ENCODE assay signal across 13 mouse cellular contexts in genomic region chr2:29667109-29667508, GRCm38 (mm10). TPM values are rescaled to one million over a fixed set of nuclear protein-coding genes. Genes with fewer than 3 reads are reported as not detected.
A peak's percentile ranks its signal among the peaks of the same experiment; 100 is the strongest.
DNase-seq lines count a peak whose midpoint lies in the region; ATAC-seq and TF ChIP-seq lines count a peak whose summit lies in the region.
"Had no signal": no experiment of that assay in that cellular context is flagged by ENCODE, and none has a peak within 500 bp of the region (broad histone marks: within the 10 kb centered on the region; RNA-seq: fewer than 3 reads in every experiment).

No protein-coding gene starts in this region.

- no peaks in the 10 kb centered on the region for H3K36me3 ChIP-seq in heart, embryonic 14.5 days (ENCODE audit: control insufficient read depth, insufficient read depth, low read length)
- peaks cover 10 to 74% of the 10 kb centered on the region in 2 experiments for H3K36me3 ChIP-seq in CH12.LX (replicated peaks in 1 of 2; ENCODE audit: control insufficient read depth in 1 of 2, insufficient read depth in 1 of 2, low read length in 1 of 2)
- no peaks in the 10 kb centered on the region for H3K36me3 ChIP-seq in limb, embryonic 10.5 days
- H3K36me3 ChIP-seq in lung, postnatal 0 days (ENCODE audit: insufficient read depth, low read length), result no peaks in the 10 kb centered on the region
- H3K36me3 ChIP-seq: forebrain, embryonic 15.5 days; neural tube, embryonic 13.5 days had no signal

- WGBS in heart, embryonic 14.5 days, result 82% methylated on average over 4 of the region's 4 CpGs
- 78% methylated on average over 4 of the region's 4 CpGs for WGBS in limb, embryonic 10.5 days
- 76% methylated on average over 4 of the region's 4 CpGs for WGBS in lung, postnatal 0 days

- TF ChIP-seq RAD21 in CH12.LX (IDR thresholded peaks at IDR 0.05; ENCODE audit: low read depth, low read length), result no peak

- no peak for TF ChIP-seq EP300 in CH12.LX (IDR thresholded peaks at IDR 0.05; ENCODE audit: low read length)
- TF ChIP-seq EP300 in lung, postnatal 0 days (IDR thresholded peaks at IDR 0.05), result no peak

- no peak for TF ChIP-seq POLR2A in CH12.LX (IDR thresholded peaks at IDR 0.05; ENCODE audit: low read depth, low read length)

- no peak for TF ChIP-seq CTCF in CH12.LX (conservative IDR thresholded peaks at IDR 0.05 in 1 of 2, IDR thresholded peaks at IDR 0.05 in 1 of 2; ENCODE audit: low read depth in 2 of 2, low read length in 2 of 2)
- no peak for TF ChIP-seq CTCF in lung, postnatal 0 days (IDR thresholded peaks at IDR 0.05)

- peak overlapping the region; percentile 23 for H3K4me2 ChIP-seq in heart, embryonic 14.5 days (ENCODE audit: low read length)
- H3K4me2 ChIP-seq in CH12.LX (ENCODE audit: insufficient read depth, low read depth, poor library complexity, severe bottlenecking), result no peak overlapping the region
- no peak overlapping the region for H3K4me2 ChIP-seq in lung, postnatal 0 days (replicated peaks; ENCODE audit: low read depth, low read length)
- H3K4me2 ChIP-seq: forebrain, embryonic 15.5 days; lung, embryonic 14.5 days; neural tube, embryonic 13.5 days had no signal

- DNase-seq in cerebellum, postnatal 10 days, result peak; percentile 42 to 49
- DNase-seq in cerebellum, postnatal 4 days (ENCODE audit: low spot score in 2 of 2), result no peak
- DNase-seq in heart, postnatal 10 days, result no peak
- DNase-seq in CH12.LX (ENCODE audit: extremely low read depth), result no peak
- DNase-seq in limb, embryonic 10.5 days (ENCODE audit: low spot score), result no peak
- DNase-seq in lung, postnatal 0 days (ENCODE audit: low spot score), result no peak
- DNase-seq: left cerebral cortex, postnatal 4 days had no signal

- H3K4me1 ChIP-seq in heart, embryonic 14.5 days (ENCODE audit: control insufficient read depth in 2 of 2, insufficient read depth in 2 of 2, low read length in 2 of 2), result peaks cover 41 to 68% of the 10 kb centered on the region in 2 experiments
- peaks cover 90 to 100% of the 10 kb centered on the region in 2 experiments for H3K4me1 ChIP-seq in CH12.LX (ENCODE audit: control insufficient read depth in 1 of 2, insufficient read depth in 2 of 2)
- peaks cover 48% of the 10 kb centered on the region for H3K4me1 ChIP-seq in limb, embryonic 10.5 days
- H3K4me1 ChIP-seq in lung, postnatal 0 days (ENCODE audit: insufficient read depth, low read depth, low read length), result peaks cover 29% of the 10 kb centered on the region

- H3K9ac ChIP-seq in heart, embryonic 14.5 days (ENCODE audit: low read length), result no peak overlapping the region
- H3K9ac ChIP-seq in CH12.LX (ENCODE audit: insufficient read depth, low read depth), result no peak overlapping the region
- H3K9ac ChIP-seq in lung, postnatal 0 days (replicated peaks; ENCODE audit: low read depth), result no peak overlapping the region
- H3K9ac ChIP-seq: forebrain, embryonic 15.5 days; lung, embryonic 14.5 days; neural tube, embryonic 13.5 days had no signal

- no peaks in the 10 kb centered on the region for H3K9me3 ChIP-seq in heart, embryonic 14.5 days (ENCODE audit: control insufficient read depth, low read length)
- no peaks in the 10 kb centered on the region for H3K9me3 ChIP-seq in CH12.LX (replicated peaks; ENCODE audit: low read length)
- H3K9me3 ChIP-seq in limb, embryonic 10.5 days (replicated peaks), result no peaks in the 10 kb centered on the region
- no peaks in the 10 kb centered on the region for H3K9me3 ChIP-seq in lung, postnatal 0 days (ENCODE audit: low read length)
- H3K9me3 ChIP-seq: forebrain, embryonic 15.5 days; G1E; neural tube, embryonic 13.5 days had no signal

- intact Hi-C loops in heart, postnatal 10 days (cut with DNase I), result no loop called here

- in situ Hi-C loops in CH12.LX (cut with MboI; ENCODE audit: low pct_ligation_motif_present, low pct_unique_long_range_greater_than_20kb, low sequenced_read_pairs), result no loop called here

- no peak for ATAC-seq in heart, embryonic 14.5 days (ENCODE audit: insufficient number of reproducible peaks, insufficient read depth, low FRiP score, low read depth)
- ATAC-seq in lung, postnatal 0 days, result no peak

- dilution Hi-C loops in CH12.LX (cut with MboI; ENCODE audit: extremely low pct_ligation_motif_present, extremely low pct_unique_long_range_greater_than_20kb, low sequenced_read_pairs), result no loop called here

- no peak overlapping the region for H3K4me3 ChIP-seq in heart, embryonic 14.5 days (ENCODE audit: control insufficient read depth in 1 of 2, insufficient read depth in 1 of 2, low read depth in 1 of 2, low read length in 2 of 2)
- H3K4me3 ChIP-seq in CH12.LX (replicated peaks in 1 of 3; ENCODE audit: low read depth in 2 of 3, low read length in 2 of 3, poor library complexity in 1 of 3), result no peak overlapping the region
- no peak overlapping the region for H3K4me3 ChIP-seq in limb, embryonic 10.5 days
- H3K4me3 ChIP-seq in lung, postnatal 0 days (ENCODE audit: low read depth, low read length), result no peak overlapping the region
- H3K4me3 ChIP-seq: forebrain, embryonic 15.5 days; neural tube, embryonic 13.5 days had no signal

- no peaks in the 10 kb centered on the region for H3K27me3 ChIP-seq in heart, embryonic 14.5 days (ENCODE audit: control insufficient read depth, insufficient read depth, low read length)
- H3K27me3 ChIP-seq in CH12.LX (replicated peaks), result no peaks in the 10 kb centered on the region
- no peaks in the 10 kb centered on the region for H3K27me3 ChIP-seq in limb, embryonic 10.5 days (ENCODE audit: low read depth, poor library complexity, severe bottlenecking)
- no peaks in the 10 kb centered on the region for H3K27me3 ChIP-seq in lung, postnatal 0 days (replicated peaks; ENCODE audit: insufficient read depth, low read length)
- H3K27me3 ChIP-seq: forebrain, embryonic 15.5 days; neural tube, embryonic 13.5 days had no signal

- H3K27ac ChIP-seq in heart, embryonic 14.5 days (replicated peaks in 1 of 2; ENCODE audit: control insufficient read depth in 1 of 2, insufficient read depth in 1 of 2, low read depth in 2 of 2, low read length in 2 of 2), result 0 out of 4 replicates have a peak overlapping the region, but pooled peaks of 1 of the 2 experiments have one; percentile 7
- H3K27ac ChIP-seq in CH12.LX (ENCODE audit: insufficient read depth, low read depth), result peak overlapping the region; percentile 11; the same call in 1 of the 2 replicates
- peak overlapping the region; percentile 3; the same call in 1 of the 2 replicates for H3K27ac ChIP-seq in limb, embryonic 10.5 days
- H3K27ac ChIP-seq in lung, postnatal 0 days (ENCODE audit: low read length), result no peak overlapping the region
- H3K27ac ChIP-seq: hindbrain, postnatal 0 days; neural tube, embryonic 13.5 days had no signal

- H3K79me2 ChIP-seq in CH12.LX (replicated peaks; ENCODE audit: control insufficient read depth, extremely low read depth, insufficient read depth, poor library complexity, severe bottlenecking), result peaks cover 98% of the 10 kb centered on the region

TF ChIP-seq in CH12.LX, 34 proteins besides CTCF, POLR2A, EP300 and RAD21:
- TF ChIP-seq BHLHE40 (IDR thresholded peaks at IDR 0.05; ENCODE audit: low read depth, low read length) (no peak), NELFE (IDR thresholded peaks at IDR 0.05; ENCODE audit: low read depth, low read length) (no peak), CHD1 (IDR thresholded peaks at IDR 0.05; ENCODE audit: low read depth, low read length) (no peak), ELF1 (IDR thresholded peaks at IDR 0.05; ENCODE audit: low read depth, low read length) (no peak), ZNF384 (IDR thresholded peaks at IDR 0.05; ENCODE audit: low read depth, low read length) (no peak), ZMIZ1 (IDR thresholded peaks at IDR 0.05; ENCODE audit: low read depth, low read length) (no peak), HCFC1 (IDR thresholded peaks at IDR 0.05; ENCODE audit: low read depth, low read length) (no peak), TCF12 (IDR thresholded peaks at IDR 0.05; ENCODE audit: low read depth, low read length) (no peak), CHD2 (IDR thresholded peaks at IDR 0.05; ENCODE audit: low read length) (no peak), GABPA (IDR thresholded peaks at IDR 0.05; ENCODE audit: insufficient replicate concordance, low read depth, low read length) (no peak), MXI1 (IDR thresholded peaks at IDR 0.05; ENCODE audit: low read depth, low read length) (no peak), IRF4 (IDR thresholded peaks at IDR 0.05; ENCODE audit: low read depth, low read length) (no peak), ZKSCAN1 (IDR thresholded peaks at IDR 0.05; ENCODE audit: borderline replicate concordance, low read depth, low read length) (no peak), UBTF (IDR thresholded peaks at IDR 0.05; ENCODE audit: low read depth, low read length) (no peak), MAZ (IDR thresholded peaks at IDR 0.05; ENCODE audit: low read depth, low read length) (no peak), ZC3H11A (IDR thresholded peaks at IDR 0.05; ENCODE audit: low read depth, low read length) (no peak), MAFK (IDR thresholded peaks at IDR 0.05; ENCODE audit: insufficient replicate concordance, low read length) (no peak)

RNA-seq across cellular contexts. Expression of gene Rapgef1, which starts 47.6 kb away (rescaled TPM):
- 12.6 and 14.5 TPM in 2 replicates for polyA plus RNA-seq in heart, embryonic 14.5 days (2014; fragmentation: Nextera tagmentation; extraction: Ambion mirVana)
- total RNA-seq in heart, postnatal 10 days (2021), result 100 to 1,000 TPM in 1 of 2 experiments, 10 to 100 TPM in 1; 92.7 to 102 TPM
- total RNA-seq in CH12.LX (2012; rRNA removed) (149 and 185 TPM in 2 replicates), CH12.LX (2014; rRNA removed) (84.0 and 86.5 TPM in 2 replicates)
- 143 and 170 TPM in 2 replicates for polyA plus RNA-seq in CH12.LX (2012; ENCODE audit: insufficient read length, low read depth)
- polyA plus RNA-seq in limb, embryonic 10.5 days (2016; fragmentation: Nextera tagmentation; extraction: Ambion mirVana), result 17.2 and 18.1 TPM in 2 replicates
- polyA plus RNA-seq in lung, postnatal 0 days (2015; fragmentation: Nextera tagmentation; extraction: Ambion mirVana), result 10.6 and 11.4 TPM in 2 replicates

Comparison
In these comparisons a context has a peak if more than half of its experiments do, and no peak if none do; other contexts are left out.
1. DNase-seq: peak in cerebellum, postnatal 10 days (2 of 2); none in cerebellum, postnatal 4 days (0 of 2), heart, postnatal 10 days (0 of 2), CH12.LX (single experiment), limb, embryonic 10.5 days (single experiment) and lung, postnatal 0 days (single experiment).